Mouse (Mus musculus) neutrophil, adult 59 days (primary cell): ENCODE data around the gene Olfr491. TPM values are rescaled to one million over a fixed set of nuclear protein-coding genes. Genes with fewer than 3 reads are reported as not detected.

Experiments used
- total RNA-seq, 2 experiments: library from RNA; stranded (reverse); gene quantifications; 1 replicate in 1 of 2; 2 replicates in 1 of 2; pipeline ENCODE4 v1.2.4; 2023

Olfr491 gene
- not detected for total RNA-seq

GRCm38 (mm10) chr7:108313151-108313550 lies at the start of gene Olfr491:
TSS of gene Olfr491 (plus strand) at chr7:108313451.

GRCm38 (mm10) chr7:108288834-108289233 lies 24.4 kb upstream of the Olfr491 start, which contains the start of gene Olfr490:
TSS of gene Olfr490 (minus strand) at chr7:108288934.

GRCm38 (mm10) chr7:108323574-108323973 lies 10.3 kb downstream of the Olfr491 start, which contains the start of gene Olfr492:
TSS of gene Olfr492 (minus strand) at chr7:108323674.

GRCm38 (mm10) chr7:108346879-108347278 lies 33.6 kb downstream of the Olfr491 start, which contains the start of gene Olfr493:
TSS of gene Olfr493 (minus strand) at chr7:108346979.

GRCm38 (mm10) chr7:108365035-108365434 lies 51.8 kb downstream of the Olfr491 start, which contains the start of gene Olfr494:
TSS of gene Olfr494 (plus strand) at chr7:108365335.

Other genes starting within 250 kb of the Olfr491 start
- not detected for gene Olfr480, start 246.1 kb upstream of the Olfr491 start, total RNA-seq
- not detected for gene Olfr481, start 233.6 kb upstream of the Olfr491 start, total RNA-seq
- gene Olfr482, start 215.9 kb upstream of the Olfr491 start, total RNA-seq = 1 to 10 TPM; 1.0 to 1.7 TPM
- not detected for gene Olfr483, start 212.6 kb upstream of the Olfr491 start, total RNA-seq
- gene Olfr484, start 186.0 kb upstream of the Olfr491 start, total RNA-seq = not detected
- gene Olfr485, start 153.6 kb upstream of the Olfr491 start, total RNA-seq = not detected
- not detected for gene Olfr486, start 140.7 kb upstream of the Olfr491 start, total RNA-seq
- not detected for gene Olfr487, start 98.8 kb upstream of the Olfr491 start, total RNA-seq
- not detected for gene Olfr488, start 55.1 kb upstream of the Olfr491 start, total RNA-seq
- not detected for gene Olfr490, start 24.5 kb upstream of the Olfr491 start, total RNA-seq
- gene Olfr492, start 10.2 kb downstream of the Olfr491 start, total RNA-seq = not detected
- not detected for gene Olfr493, start 33.5 kb downstream of the Olfr491 start, total RNA-seq
- gene Olfr494, start 51.9 kb downstream of the Olfr491 start, total RNA-seq = not detected
- not detected for gene Olfr495, start 79.7 kb downstream of the Olfr491 start, total RNA-seq
- not detected for gene Olfr497, start 107.0 kb downstream of the Olfr491 start, total RNA-seq
- gene Olfr498, start 151.9 kb downstream of the Olfr491 start, total RNA-seq = not detected
- gene Olfr502, start 211.6 kb downstream of the Olfr491 start, total RNA-seq = not detected
- gene Olfr503, start 231.1 kb downstream of the Olfr491 start, total RNA-seq = not detected